Mouse (Mus musculus) C2C12 (cell line): Measurements from ENCODE around the gene Cdc14a. TPM values are rescaled to one million over a fixed set of nuclear protein-coding genes. Genes with fewer than 3 reads are reported as not detected.

Source experiments
- H3K27me3 ChIP-seq: one replicate; pipeline ENCODE4 v1.6.1; 2011; ENCODE audit not compliant: control insufficient read depth, insufficient read depth, insufficient read length
- H3K36me3 ChIP-seq: one replicate; pipeline ENCODE4 v1.6.1; 2011; ENCODE audit not compliant: control insufficient read depth, insufficient read depth
- H3K4me3 ChIP-seq: one replicate; pipeline ENCODE4 v1.5.1; 2011; ENCODE audit warnings: mild to moderate bottlenecking, control low read depth; ENCODE audit not compliant: poor library complexity, insufficient read depth, severe bottlenecking
- H3K79me2 ChIP-seq: one replicate; pipeline ENCODE4 v1.6.1; 2011; ENCODE audit not compliant: control insufficient read depth, insufficient read depth
- H3K79me3 ChIP-seq: one replicate; pipeline ENCODE4 v1.6.1; 2011; ENCODE audit warnings: low read depth, control low read depth
- H3ac ChIP-seq: one replicate; pipeline ENCODE3; 2011; ENCODE audit warnings: low read depth; ENCODE audit not compliant: control insufficient read depth, insufficient read length
- CEBPB ChIP-seq: IDR thresholded peaks from one replicate; pipeline ENCODE4 v1.6.1; 2011; ENCODE audit warnings: low read depth, mild to moderate bottlenecking, control low read depth, moderate library complexity
- CTCF ChIP-seq: IDR thresholded peaks from one replicate; pipeline ENCODE4 v1.5.1; 2011; ENCODE audit not compliant: control insufficient read depth, insufficient read depth, insufficient read length
- FOSL1 ChIP-seq: IDR thresholded peaks from one replicate; pipeline ENCODE4 v1.8.0; 2011; ENCODE audit warnings: mild to moderate bottlenecking, low read length; ENCODE audit not compliant: poor library complexity, insufficient read depth, severe bottlenecking
- MAX ChIP-seq: IDR thresholded peaks from one replicate; pipeline ENCODE4 v1.6.1; 2011; ENCODE audit warnings: mild to moderate bottlenecking, control low read depth
- MYOD1 ChIP-seq: IDR thresholded peaks from one replicate; pipeline ENCODE4 v1.6.1; 2011; ENCODE audit warnings: low read depth; ENCODE audit not compliant: control insufficient read depth, insufficient read length
- MYOG ChIP-seq: IDR thresholded peaks from one replicate; pipeline ENCODE4 v1.6.1; 2011; ENCODE audit not compliant: control insufficient read depth, insufficient read length; ENCODE audit errors: extremely low read depth
- USF1 ChIP-seq: IDR thresholded peaks from one replicate; pipeline ENCODE4 v1.6.1; 2011; ENCODE audit warnings: low read depth, mild to moderate bottlenecking, control low read depth, moderate library complexity
- polyA plus RNA-seq: library from polyadenylated mRNA; unstranded; fragments of >200 nt; fragmentation: generic; extraction: Trizol; gene quantifications from one replicate; pipeline ENCODE4 v1.2.1, GENCODE M21; 2012; ENCODE audit warnings: missing spikeins

Cdc14a gene
- polyA plus RNA-seq, 1 experiment = 1.1 TPM

DNA sequence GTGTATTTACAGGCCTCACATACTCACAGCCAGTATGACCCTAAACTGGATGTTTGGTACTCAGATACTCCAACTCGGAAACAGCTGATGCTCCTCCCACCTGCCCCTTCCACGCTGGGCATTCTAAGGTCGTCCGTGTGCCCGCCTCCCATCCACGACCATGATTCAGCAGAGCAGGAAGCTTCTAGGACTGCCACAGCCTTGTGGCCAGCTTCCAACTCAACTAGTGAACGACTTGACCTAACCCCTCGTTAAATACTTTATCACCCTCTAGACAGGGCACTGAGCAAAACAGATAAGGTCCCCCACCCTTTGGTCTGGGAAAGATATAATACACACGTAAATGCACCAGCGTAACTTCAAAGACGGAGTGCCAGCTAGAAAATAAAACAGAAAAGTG, 35.0 kb downstream of the Cdc14a start:
- Histone ChIP-seq H3K27me3 (no peaks in the 10 kb centered on the region), H3K4me3 (no peak overlapping the region), H3ac (no peak overlapping the region), H3K79me2 (no peaks in the 10 kb centered on the region), H3K79me3 (no peaks in the 10 kb centered on the region), H3K36me3 (no peaks in the 10 kb centered on the region)
- TF ChIP-seq MYOG (no peak), USF1 (no peak), CTCF (no peak), FOSL1 (no peak), MAX (no peak), CEBPB (no peak), MYOD1 (no peak)

- TF ChIP-seq MAX (no peak), MYOG (no peak), MYOD1 (no peak), CEBPB (no peak), CTCF (no peak), FOSL1 (no peak), USF1 (no peak)
- Histone ChIP-seq H3K79me2 (no peaks in the 10 kb centered on the region), H3K79me3 (no peaks in the 10 kb centered on the region), H3K27me3 (no peaks in the 10 kb centered on the region), H3K36me3 (no peaks in the 10 kb centered on the region), H3ac (no peak overlapping the region), H3K4me3 (no peak overlapping the region)
These were observed 36.9 kb downstream of the Cdc14a start for GRCm38 (mm10) chr3:116386886-116387285.

DNA sequence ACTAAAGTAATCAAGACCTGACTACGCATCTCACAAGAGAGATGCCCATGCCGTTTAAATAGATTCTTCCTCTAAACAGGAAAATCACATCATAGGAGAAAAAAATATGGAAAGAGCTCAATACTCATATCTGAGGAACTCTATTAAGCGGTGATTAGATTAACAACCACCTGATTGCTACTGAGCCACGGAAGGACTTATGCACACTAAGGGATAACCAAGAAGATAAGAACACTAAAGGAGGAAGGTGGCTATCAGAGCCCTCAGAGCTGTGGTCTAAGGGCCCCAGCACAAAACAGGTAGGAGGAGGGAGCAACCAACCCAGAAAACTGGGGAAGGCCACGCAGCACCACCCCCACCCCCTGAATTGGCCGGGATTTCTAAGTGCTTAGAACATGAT, 37.5 kb downstream of the Cdc14a start:
- no peak for TF ChIP-seq CTCF
- TF ChIP-seq MYOD1 = no peak
- no peak for TF ChIP-seq MYOG
- TF ChIP-seq MAX = no peak
- TF ChIP-seq CEBPB = no peak
- Histone ChIP-seq H3K36me3 (no peaks in the 10 kb centered on the region), H3K79me3 (no peaks in the 10 kb centered on the region), H3K79me2 (no peaks in the 10 kb centered on the region), H3ac (no peak overlapping the region), H3K4me3 (no peak overlapping the region), H3K27me3 (no peaks in the 10 kb centered on the region)

DNA sequence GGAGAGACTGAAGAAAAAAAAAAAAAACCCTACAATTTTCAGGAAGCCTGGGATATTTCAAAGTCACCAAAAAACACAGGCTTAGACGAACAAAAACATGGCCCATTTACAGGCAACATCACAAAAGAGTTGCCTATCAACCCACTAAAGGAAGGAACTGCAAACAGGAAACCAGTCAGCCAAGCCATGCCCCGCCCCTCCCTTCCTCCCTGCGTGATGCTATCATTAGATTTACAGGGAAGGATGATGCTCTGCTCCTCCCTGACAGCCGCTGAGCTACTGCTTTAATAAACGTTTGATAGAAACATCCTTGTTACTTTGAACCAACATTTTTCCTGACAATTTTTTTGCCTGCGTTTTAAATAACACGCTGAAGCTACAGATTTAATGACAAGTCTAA, 39.5 kb downstream of the Cdc14a start:
- Histone ChIP-seq H3K27me3 (no peaks in the 10 kb centered on the region), H3K79me3 (peaks cover 2% of the 10 kb centered on the region), H3K4me3 (no peak overlapping the region), H3K79me2 (no peaks in the 10 kb centered on the region), H3ac (no peak overlapping the region), H3K36me3 (no peaks in the 10 kb centered on the region)
- TF ChIP-seq CTCF (no peak), FOSL1 (no peak), MYOD1 (no peak), CEBPB (no peak)

- H3K79me3 ChIP-seq = peaks cover 2% of the 10 kb centered on the region
- TF ChIP-seq CTCF (no peak), MAX (no peak), FOSL1 (peak; percentile 62)
- no peak overlapping the region for H3K4me3 ChIP-seq
- H3ac ChIP-seq = no peak overlapping the region
- H3K79me2 ChIP-seq = no peaks in the 10 kb centered on the region
- no peaks in the 10 kb centered on the region for H3K36me3 ChIP-seq
- H3K27me3 ChIP-seq = no peaks in the 10 kb centered on the region
These were observed 43.5 kb downstream of the Cdc14a start for GRCm38 (mm10) chr3:116380319-116380718.

GRCm38 (mm10) chr3:116375442-116375841, 48.4 kb downstream of the Cdc14a start:
- Histone ChIP-seq H3ac (no peak overlapping the region), H3K79me3 (peaks cover 4% of the 10 kb centered on the region), H3K27me3 (no peaks in the 10 kb centered on the region), H3K36me3 (no peaks in the 10 kb centered on the region), H3K79me2 (no peaks in the 10 kb centered on the region), H3K4me3 (no peak overlapping the region)
- TF ChIP-seq FOSL1 (no peak), CTCF (no peak), MYOG (no peak), MAX (no peak), MYOD1 (no peak), USF1 (no peak), CEBPB (no peak)
